In the genomic region with DNA sequence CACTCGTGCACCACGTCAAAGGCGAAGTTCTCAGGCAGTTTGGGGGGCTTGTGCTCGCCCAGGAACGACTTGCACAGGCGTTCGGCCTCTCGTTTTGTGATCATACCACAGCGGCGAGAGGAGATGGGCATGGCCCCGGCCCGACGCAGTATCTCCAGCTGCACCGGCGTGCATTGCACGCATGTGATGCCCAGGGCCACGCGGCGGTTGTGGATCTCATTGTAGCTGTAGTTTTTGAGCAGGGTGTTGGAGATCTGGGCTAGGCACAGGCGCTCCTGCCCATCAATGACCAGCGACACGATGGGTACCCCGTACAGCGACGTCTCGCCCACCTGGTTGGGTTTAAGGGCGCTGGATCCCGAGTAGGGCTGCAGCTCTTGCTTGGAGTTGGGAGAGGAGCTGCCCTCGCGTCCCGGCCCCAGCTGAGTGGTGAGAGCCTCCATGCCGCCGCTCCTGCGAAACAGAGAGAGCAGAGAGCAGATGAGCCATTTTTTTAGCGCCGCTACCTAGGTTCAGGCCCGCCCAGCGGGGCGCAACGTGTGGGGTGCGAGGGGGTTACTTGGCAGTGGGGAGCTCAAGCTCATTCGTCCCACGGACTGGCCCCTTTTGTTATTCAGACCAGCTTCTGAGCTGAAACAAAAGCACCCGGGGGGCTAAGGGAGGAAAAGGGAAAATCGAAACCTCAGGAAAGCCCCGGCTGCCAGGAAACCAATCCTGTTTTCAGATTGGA, we compare ENCODE assay signal across 8 mouse cellular contexts. TPM values are rescaled to one million over a fixed set of nuclear protein-coding genes. Genes with fewer than 3 reads are reported as not detected.
DNase-seq lines count a peak whose midpoint lies in the region; ATAC-seq lines count a peak whose summit lies in the region.

No protein-coding gene starts in this region.

- H3K4me3 ChIP-seq in kidney, embryonic 15.5 days (replicated peaks): peak overlapping the region; percentile 29
- H3K4me3 ChIP-seq in embryonic facial prominence, embryonic 13.5 days: peak overlapping the region; percentile 29
- H3K4me3 ChIP-seq in hindbrain, embryonic 15.5 days: peak overlapping the region; percentile 44
- H3K4me3 ChIP-seq in midbrain, embryonic 14.5 days (replicated peaks; ENCODE audit: low read depth, low read length): peak overlapping the region; percentile 21

- peaks cover 83% of the 10 kb centered on the region for H3K4me1 ChIP-seq in kidney, embryonic 15.5 days
- peaks cover 73% of the 10 kb centered on the region for H3K4me1 ChIP-seq in embryonic facial prominence, embryonic 13.5 days
- peaks cover 73% of the 10 kb centered on the region for H3K4me1 ChIP-seq in hindbrain, embryonic 15.5 days (replicated peaks)
- H3K4me1 ChIP-seq in midbrain, embryonic 14.5 days (ENCODE audit: control insufficient read depth, insufficient read depth, low read length): peaks cover 23% of the 10 kb centered on the region

- H3K27ac ChIP-seq in kidney, embryonic 15.5 days: no peak overlapping the region
- no peak overlapping the region for H3K27ac ChIP-seq in embryonic facial prominence, embryonic 13.5 days
- H3K27ac ChIP-seq in hindbrain, embryonic 15.5 days (replicated peaks): peak overlapping the region; percentile 72
- no peak overlapping the region; the same call in 1 of the 2 replicates for H3K27ac ChIP-seq in midbrain, embryonic 14.5 days (replicated peaks; ENCODE audit: low read depth, low read length)

- H3K27me3 ChIP-seq in kidney, embryonic 15.5 days: peaks cover 100% of the 10 kb centered on the region
- peaks cover 100% of the 10 kb centered on the region for H3K27me3 ChIP-seq in embryonic facial prominence, embryonic 13.5 days
- H3K27me3 ChIP-seq in hindbrain, embryonic 15.5 days: peaks cover 82% of the 10 kb centered on the region
- H3K27me3 ChIP-seq in midbrain, embryonic 14.5 days (ENCODE audit: control insufficient read depth, insufficient read depth, low read length): peaks cover 98% of the 10 kb centered on the region

- no peak for ATAC-seq in kidney, embryonic 15.5 days (replicated peaks; ENCODE audit: low FRiP score)
- ATAC-seq in embryonic facial prominence, embryonic 13.5 days (ENCODE audit: insufficient number of reproducible peaks, insufficient read depth, low FRiP score, low TSS enrichment, low read depth): no peak
- no peak for ATAC-seq in hindbrain, embryonic 15.5 days (ENCODE audit: low FRiP score, low read depth)
- no peak for ATAC-seq in midbrain, embryonic 14.5 days (ENCODE audit: low FRiP score, low TSS enrichment)

- peak overlapping the region; percentile 51 for H3K4me2 ChIP-seq in kidney, embryonic 15.5 days
- peak overlapping the region; percentile 45 for H3K4me2 ChIP-seq in embryonic facial prominence, embryonic 13.5 days
- peak overlapping the region; percentile 66 for H3K4me2 ChIP-seq in hindbrain, embryonic 15.5 days
- H3K4me2 ChIP-seq in midbrain, embryonic 14.5 days (ENCODE audit: low read length): peak overlapping the region; percentile 31

- H3K9ac ChIP-seq in kidney, embryonic 15.5 days: no peak overlapping the region
- H3K9ac ChIP-seq in embryonic facial prominence, embryonic 13.5 days: no peak overlapping the region
- H3K9ac ChIP-seq in hindbrain, embryonic 15.5 days: peak overlapping the region; percentile 44
- peak overlapping the region; percentile 36; the same call in 1 of the 2 replicates for H3K9ac ChIP-seq in midbrain, embryonic 14.5 days (replicated peaks; ENCODE audit: low read length)

- no peak for DNase-seq in kidney, adult 11 months
- peak; percentile 39 for DNase-seq in midbrain, embryonic 14.5 days
- DNase-seq in frontal cortex, postnatal 14 days (ENCODE audit: low spot score in 2 of 2): no peak
- DNase-seq in frontal cortex, postnatal 36 days (ENCODE audit: low spot score in 2 of 2): no peak
- DNase-seq in embryo, embryonic 10 days (ENCODE audit: low spot score): no peak

- H3K9me3 ChIP-seq in kidney, embryonic 15.5 days (replicated peaks): no peaks in the 10 kb centered on the region
- no peaks in the 10 kb centered on the region for H3K9me3 ChIP-seq in embryonic facial prominence, embryonic 13.5 days
- H3K9me3 ChIP-seq in hindbrain, embryonic 15.5 days: no peaks in the 10 kb centered on the region
- no peaks in the 10 kb centered on the region for H3K9me3 ChIP-seq in midbrain, embryonic 14.5 days (ENCODE audit: control insufficient read depth, low read length)

- under 1% methylated on average over 46 of the region's 46 CpGs for WGBS in kidney, embryonic 15.5 days
- under 1% methylated on average over 46 of the region's 46 CpGs for WGBS in embryonic facial prominence, embryonic 13.5 days
- WGBS in hindbrain, embryonic 15.5 days: under 1% methylated on average over 46 of the region's 46 CpGs
- under 1% methylated on average over 46 of the region's 46 CpGs for WGBS in midbrain, embryonic 14.5 days

- no peaks in the 10 kb centered on the region for H3K36me3 ChIP-seq in kidney, embryonic 15.5 days
- H3K36me3 ChIP-seq in embryonic facial prominence, embryonic 13.5 days: no peaks in the 10 kb centered on the region
- H3K36me3 ChIP-seq in hindbrain, embryonic 15.5 days: no peaks in the 10 kb centered on the region
- H3K36me3 ChIP-seq in midbrain, embryonic 14.5 days (ENCODE audit: control insufficient read depth, insufficient read depth, low read length): no peaks in the 10 kb centered on the region

RNA-seq across cellular contexts. Expression of a gene that starts 2.5 kb away (rescaled TPM):
- polyA plus RNA-seq in kidney, embryonic 15.5 days (2015; fragmentation: Nextera tagmentation; extraction: Ambion mirVana): not detected in 2 replicates
- polyA plus RNA-seq in embryonic facial prominence, embryonic 13.5 days (2015; fragmentation: Nextera tagmentation; extraction: Ambion mirVana): 0.58 TPM in 1 of 2 replicates, not detected in the other
- 15.0 and 20.5 TPM in 2 replicates for polyA plus RNA-seq in hindbrain, embryonic 15.5 days (2015; fragmentation: Nextera tagmentation; extraction: Ambion mirVana)
- 5.0 TPM in 2 replicates for polyA plus RNA-seq in midbrain, embryonic 14.5 days (2014; fragmentation: Nextera tagmentation; extraction: Ambion mirVana)

Comparison
In these comparisons a context has a peak if more than half of its experiments do, and no peak if none do; other contexts are left out.
1. H3K9ac ChIP-seq: peak in hindbrain, embryonic 15.5 days (single experiment) and midbrain, embryonic 14.5 days (single experiment); none in kidney, embryonic 15.5 days (single experiment) and embryonic facial prominence, embryonic 13.5 days (single experiment).
2. Peak in every context shown above with its lines, with median percentiles within 50 percentile points of each other: H3K4me2 ChIP-seq and H3K4me3 ChIP-seq.